Mouse (Mus musculus): Measurements from ENCODE around the gene 1700025F22Rik. TPM values are rescaled to one million over a fixed set of nuclear protein-coding genes. Genes with fewer than 3 reads are reported as not detected.

Gene 1700025F22Rik
- polyA plus RNA-seq (2014; fragmentation: Illumina TruSeq; extraction: RNeasy Lipid Tissue Mini Kit (QIAGEN cat#74804); ENCODE audit: low replicate concordance), result not detected

GRCm38 (mm10) chr19:11165172-11165571, at the start of gene 1700025F22Rik:
1700025F22Rik (minus strand) TSS chr19:11165320.

GRCm38 (mm10) chr19:11196546-11196945, 31.4 kb upstream of the 1700025F22Rik start, which contains the start of gene Ms4a13:
Ms4a13 (minus strand) TSS chr19:11196737.

DNA sequence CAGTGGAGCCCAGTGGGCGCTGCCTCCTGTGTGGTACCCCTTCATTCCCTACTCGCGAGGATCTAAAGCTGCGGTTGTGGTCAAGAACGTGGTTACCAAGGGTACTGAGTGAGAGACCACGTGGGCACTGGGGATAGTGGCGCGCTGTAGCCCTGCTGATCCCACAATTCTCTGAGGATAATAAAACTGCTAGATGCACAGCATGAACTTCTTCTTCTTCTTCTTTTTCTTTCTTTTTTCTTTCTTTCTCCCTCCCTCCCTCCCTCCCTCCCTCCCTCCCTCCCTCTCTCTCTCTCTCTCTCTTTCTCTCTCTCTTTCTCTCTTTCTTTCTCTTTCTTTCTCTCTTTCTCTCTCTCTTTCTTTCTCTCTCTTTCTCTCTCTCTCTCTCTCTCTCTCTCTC, 34.3 kb downstream of the 1700025F22Rik start, which contains the start of gene 1700017D01Rik:
TSS of gene 1700017D01Rik (minus strand) at position 101 of the 400 bp plus-strand sequence.

Other genes starting within 250 kb of the 1700025F22Rik start
- gene Zp1, start 244.7 kb downstream of the 1700025F22Rik start, polyA plus RNA-seq (2014; fragmentation: Illumina TruSeq; extraction: RNeasy Lipid Tissue Mini Kit (QIAGEN cat#74804); ENCODE audit: low replicate concordance), result not detected
- not detected for gene Ptgdr2, start 228.2 kb downstream of the 1700025F22Rik start, polyA plus RNA-seq (2014; fragmentation: Illumina TruSeq; extraction: RNeasy Lipid Tissue Mini Kit (QIAGEN cat#74804); ENCODE audit: low replicate concordance)
- gene Ccdc86, start 216.1 kb downstream of the 1700025F22Rik start, polyA plus RNA-seq (2014; fragmentation: Illumina TruSeq; extraction: RNeasy Lipid Tissue Mini Kit (QIAGEN cat#74804); ENCODE audit: low replicate concordance), result 1.0 TPM
- gene Ms4a10, start 190.7 kb downstream of the 1700025F22Rik start, polyA plus RNA-seq (2014; fragmentation: Illumina TruSeq; extraction: RNeasy Lipid Tissue Mini Kit (QIAGEN cat#74804); ENCODE audit: low replicate concordance), result 10.1 TPM
- not detected for gene Ms4a15, start 172.1 kb downstream of the 1700025F22Rik start, polyA plus RNA-seq (2014; fragmentation: Illumina TruSeq; extraction: RNeasy Lipid Tissue Mini Kit (QIAGEN cat#74804); ENCODE audit: low replicate concordance)
- 106 TPM for gene Ms4a18, start 147.3 kb downstream of the 1700025F22Rik start, polyA plus RNA-seq (2014; fragmentation: Illumina TruSeq; extraction: RNeasy Lipid Tissue Mini Kit (QIAGEN cat#74804); ENCODE audit: low replicate concordance)
- gene Ms4a8a, start 84.2 kb downstream of the 1700025F22Rik start, polyA plus RNA-seq (2014; fragmentation: Illumina TruSeq; extraction: RNeasy Lipid Tissue Mini Kit (QIAGEN cat#74804); ENCODE audit: low replicate concordance), result 313 TPM
- gene 1700017D01Rik, start 34.4 kb downstream of the 1700025F22Rik start, polyA plus RNA-seq (2014; fragmentation: Illumina TruSeq; extraction: RNeasy Lipid Tissue Mini Kit (QIAGEN cat#74804); ENCODE audit: low replicate concordance), result not detected
- not detected for gene Ms4a13, start 31.4 kb upstream of the 1700025F22Rik start, polyA plus RNA-seq (2014; fragmentation: Illumina TruSeq; extraction: RNeasy Lipid Tissue Mini Kit (QIAGEN cat#74804); ENCODE audit: low replicate concordance)
- gene Ms4a12, start 67.1 kb upstream of the 1700025F22Rik start, polyA plus RNA-seq (2014; fragmentation: Illumina TruSeq; extraction: RNeasy Lipid Tissue Mini Kit (QIAGEN cat#74804); ENCODE audit: low replicate concordance), result 118 TPM
- 18.9 TPM for gene Ms4a1, start 100.9 kb upstream of the 1700025F22Rik start, polyA plus RNA-seq (2014; fragmentation: Illumina TruSeq; extraction: RNeasy Lipid Tissue Mini Kit (QIAGEN cat#74804); ENCODE audit: low replicate concordance)
- not detected for gene Ms4a5, start 118.6 kb upstream of the 1700025F22Rik start, polyA plus RNA-seq (2014; fragmentation: Illumina TruSeq; extraction: RNeasy Lipid Tissue Mini Kit (QIAGEN cat#74804); ENCODE audit: low replicate concordance)
- 5.7 TPM for gene Ms4a14, start 149.1 kb upstream of the 1700025F22Rik start, polyA plus RNA-seq (2014; fragmentation: Illumina TruSeq; extraction: RNeasy Lipid Tissue Mini Kit (QIAGEN cat#74804); ENCODE audit: low replicate concordance)
- gene Ms4a7, start 170.8 kb upstream of the 1700025F22Rik start, polyA plus RNA-seq (2014; fragmentation: Illumina TruSeq; extraction: RNeasy Lipid Tissue Mini Kit (QIAGEN cat#74804); ENCODE audit: low replicate concordance), result 28.0 TPM
- 18.4 TPM for gene Ms4a4a, start 210.2 kb upstream of the 1700025F22Rik start, polyA plus RNA-seq (2014; fragmentation: Illumina TruSeq; extraction: RNeasy Lipid Tissue Mini Kit (QIAGEN cat#74804); ENCODE audit: low replicate concordance)
- gene Ms4a4c, start 239.4 kb upstream of the 1700025F22Rik start, polyA plus RNA-seq (2014; fragmentation: Illumina TruSeq; extraction: RNeasy Lipid Tissue Mini Kit (QIAGEN cat#74804); ENCODE audit: low replicate concordance), result 5.5 TPM